Mouse (Mus musculus): ENCODE measurements around the gene 2810408A11Rik. TPM values are rescaled to one million over a fixed set of nuclear protein-coding genes. Genes with fewer than 3 reads are reported as not detected.

Gene 2810408A11Rik
- polyA plus RNA-seq, 1 experiment from 2014 or later: 7.9 TPM

DNA sequence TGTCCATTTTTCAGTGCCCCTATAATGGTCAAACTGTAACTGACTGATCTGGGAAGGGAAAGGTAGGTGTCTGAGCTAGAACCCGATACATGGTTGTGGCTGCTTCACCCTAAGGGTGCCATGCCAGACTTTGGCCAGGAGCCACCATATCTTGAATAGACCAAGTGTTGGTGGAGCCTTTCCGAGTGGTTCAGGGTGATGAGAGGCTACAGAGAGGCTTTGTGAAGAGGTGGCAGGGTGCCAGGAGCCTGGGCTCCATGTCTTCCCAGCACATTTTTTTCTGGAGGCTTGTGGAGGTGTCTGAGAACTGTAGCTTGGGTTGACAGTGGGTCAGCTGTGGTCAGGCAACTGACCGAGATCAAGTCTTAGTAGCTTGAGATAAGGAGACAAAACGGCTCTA is 9.3 kb downstream of the 2810408A11Rik start:
- Histone ChIP-seq H3K36me3 (ENCODE audit: control insufficient read depth, insufficient read depth, low read length) (no peaks in the 10 kb centered on the region), H3K4me3 (ENCODE audit: low read length) (no peak overlapping the region), H3K4me2 (ENCODE audit: low read depth, low read length) (no peak overlapping the region), H3K9me3 (ENCODE audit: control insufficient read depth, low read length) (no peaks in the 10 kb centered on the region), H3K9ac (ENCODE audit: low read length) (no peak overlapping the region), H3K27me3 (ENCODE audit: control insufficient read depth, insufficient read depth, low read depth, low read length) (no peaks in the 10 kb centered on the region), H3K4me1 (replicated peaks; ENCODE audit: control insufficient read depth, insufficient read depth, low read length) (peaks cover 8% of the 10 kb centered on the region), H3K27ac (ENCODE audit: low read length) (no peak overlapping the region)
- ATAC-seq (ENCODE audit: low read depth): peak; percentile 53; the same call in 1 of the 2 replicates
- WGBS: 34% methylated on average over 4 of the region's 4 CpGs

- Histone ChIP-seq H3K27ac (ENCODE audit: low read length) (no peak overlapping the region), H3K4me3 (ENCODE audit: low read length) (no peak overlapping the region), H3K4me2 (ENCODE audit: low read depth, low read length) (no peak overlapping the region), H3K9ac (ENCODE audit: low read length) (no peak overlapping the region), H3K9me3 (ENCODE audit: control insufficient read depth, low read length) (no peaks in the 10 kb centered on the region), H3K27me3 (ENCODE audit: control insufficient read depth, insufficient read depth, low read depth, low read length) (no peaks in the 10 kb centered on the region), H3K4me1 (replicated peaks; ENCODE audit: control insufficient read depth, insufficient read depth, low read length) (peaks cover 11% of the 10 kb centered on the region), H3K36me3 (ENCODE audit: control insufficient read depth, insufficient read depth, low read length) (no peaks in the 10 kb centered on the region)
- 53% methylated on average over 8 of the region's 8 CpGs for WGBS
- peak; percentile 18; the same call in 1 of the 2 replicates for ATAC-seq (ENCODE audit: low read depth)
Observed at GRCm38 (mm10) chr11:69886907-69887635, 13.7 kb downstream of the 2810408A11Rik start.

DNA sequence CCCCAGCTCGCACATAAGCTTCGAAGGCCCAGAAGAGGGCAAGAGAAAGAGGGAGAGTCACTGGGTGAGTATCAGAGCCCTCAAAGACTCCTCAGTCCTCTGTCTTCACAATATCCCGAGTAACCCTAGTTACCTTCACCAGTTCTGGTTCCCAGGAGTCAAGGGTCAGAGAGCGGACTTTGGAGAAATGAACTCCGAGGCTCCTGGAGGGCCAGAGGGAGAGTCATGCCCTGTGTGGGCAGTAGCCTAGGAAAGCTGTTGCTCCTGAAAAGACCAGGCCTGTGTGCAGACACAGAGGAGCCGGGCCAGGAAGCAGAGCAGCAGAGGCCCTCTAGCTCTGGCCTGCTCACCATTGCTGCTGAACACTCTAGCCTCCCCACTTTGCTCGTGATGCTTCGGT is 16.1 kb downstream of the 2810408A11Rik start:
- peak overlapping the region; percentile 66 for H3K27ac ChIP-seq (ENCODE audit: low read length)
- H3K4me2 ChIP-seq (ENCODE audit: low read depth, low read length): peak overlapping the region; percentile 25
- WGBS: 64% methylated on average over 8 of the region's 8 CpGs
- no peak overlapping the region for H3K4me3 ChIP-seq (ENCODE audit: low read length)
- no peaks in the 10 kb centered on the region for H3K9me3 ChIP-seq (ENCODE audit: control insufficient read depth, low read length)
- no peaks in the 10 kb centered on the region for H3K36me3 ChIP-seq (ENCODE audit: control insufficient read depth, insufficient read depth, low read length)
- peaks cover 15% of the 10 kb centered on the region for H3K4me1 ChIP-seq (replicated peaks; ENCODE audit: control insufficient read depth, insufficient read depth, low read length)
- H3K27me3 ChIP-seq (ENCODE audit: control insufficient read depth, insufficient read depth, low read depth, low read length): no peaks in the 10 kb centered on the region
- H3K9ac ChIP-seq (ENCODE audit: low read length): no peak overlapping the region
- ATAC-seq (ENCODE audit: low read depth): no peak

DNA sequence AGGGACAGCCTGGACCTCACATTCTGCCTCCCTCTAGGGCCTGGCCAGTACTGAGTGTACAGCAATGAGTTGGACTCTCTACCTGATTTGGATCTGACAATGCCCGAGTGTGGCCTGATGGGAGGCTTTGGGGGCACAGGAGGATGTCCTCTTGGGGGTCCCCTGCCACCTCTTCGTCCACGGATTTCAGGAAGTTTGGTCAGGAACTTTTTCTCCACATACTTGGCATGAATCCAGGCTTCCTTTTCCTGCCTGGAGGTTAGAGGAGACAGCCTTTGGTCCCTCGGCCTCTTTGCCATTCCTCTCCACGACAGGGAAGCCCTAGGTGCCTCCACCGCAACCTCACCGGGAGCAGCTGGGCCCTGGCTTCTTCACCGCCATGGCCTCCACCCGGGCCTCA is 16.5 kb downstream of the 2810408A11Rik start:
- Histone ChIP-seq H3K9ac (ENCODE audit: low read length) (no peak overlapping the region), H3K4me2 (ENCODE audit: low read depth, low read length) (peak overlapping the region; percentile 25), H3K27me3 (ENCODE audit: control insufficient read depth, insufficient read depth, low read depth, low read length) (no peaks in the 10 kb centered on the region), H3K4me3 (ENCODE audit: low read length) (no peak overlapping the region), H3K27ac (ENCODE audit: low read length) (peak overlapping the region; percentile 66), H3K4me1 (replicated peaks; ENCODE audit: control insufficient read depth, insufficient read depth, low read length) (peaks cover 19% of the 10 kb centered on the region), H3K9me3 (ENCODE audit: control insufficient read depth, low read length) (no peaks in the 10 kb centered on the region), H3K36me3 (ENCODE audit: control insufficient read depth, insufficient read depth, low read length) (no peaks in the 10 kb centered on the region)
- WGBS: 51% methylated on average over 9 of the region's 9 CpGs
- no peak for ATAC-seq (ENCODE audit: low read depth)

DNA sequence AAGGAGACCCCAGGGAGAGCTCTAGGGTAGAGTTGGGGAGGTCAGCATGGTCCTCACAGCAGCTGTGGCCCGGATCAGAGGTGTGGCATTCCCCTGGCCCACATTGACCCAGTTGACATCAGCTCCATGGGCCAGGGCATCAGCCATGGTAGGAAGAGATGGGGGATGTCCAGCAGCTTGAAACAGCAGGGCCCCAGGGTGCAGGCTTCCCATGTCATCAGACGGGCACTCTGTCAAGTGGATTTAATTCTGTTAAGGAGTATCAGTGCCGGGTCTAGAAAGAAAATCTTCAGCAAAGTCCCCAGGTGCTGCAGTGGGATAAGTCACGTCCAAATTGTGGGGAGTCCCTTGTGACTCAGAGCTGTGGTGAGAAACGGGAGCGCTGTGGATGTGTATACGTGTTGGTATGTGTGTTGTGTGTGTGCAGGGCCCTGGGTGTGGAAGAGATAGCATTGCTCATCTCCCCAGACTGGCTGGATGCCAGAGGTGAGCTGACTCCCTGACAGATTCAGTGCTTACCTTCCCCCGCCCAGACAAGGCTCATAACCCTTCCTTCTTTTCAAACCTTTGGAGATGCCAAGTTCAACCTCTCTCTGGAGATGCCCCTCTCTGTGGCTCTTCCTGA is 17.1 kb downstream of the 2810408A11Rik start:
- no peaks in the 10 kb centered on the region for H3K36me3 ChIP-seq (ENCODE audit: control insufficient read depth, insufficient read depth, low read length)
- no peak for ATAC-seq (ENCODE audit: low read depth)
- H3K27ac ChIP-seq (ENCODE audit: low read length): no peak overlapping the region
- H3K27me3 ChIP-seq (ENCODE audit: control insufficient read depth, insufficient read depth, low read depth, low read length): no peaks in the 10 kb centered on the region
- H3K4me2 ChIP-seq (ENCODE audit: low read depth, low read length): no peak overlapping the region
- peaks cover 25% of the 10 kb centered on the region for H3K4me1 ChIP-seq (replicated peaks; ENCODE audit: control insufficient read depth, insufficient read depth, low read length)
- WGBS: 80% methylated on average over 8 of the region's 8 CpGs
- no peaks in the 10 kb centered on the region for H3K9me3 ChIP-seq (ENCODE audit: control insufficient read depth, low read length)
- H3K9ac ChIP-seq (ENCODE audit: low read length): no peak overlapping the region
- H3K4me3 ChIP-seq (ENCODE audit: low read length): no peak overlapping the region

DNA sequence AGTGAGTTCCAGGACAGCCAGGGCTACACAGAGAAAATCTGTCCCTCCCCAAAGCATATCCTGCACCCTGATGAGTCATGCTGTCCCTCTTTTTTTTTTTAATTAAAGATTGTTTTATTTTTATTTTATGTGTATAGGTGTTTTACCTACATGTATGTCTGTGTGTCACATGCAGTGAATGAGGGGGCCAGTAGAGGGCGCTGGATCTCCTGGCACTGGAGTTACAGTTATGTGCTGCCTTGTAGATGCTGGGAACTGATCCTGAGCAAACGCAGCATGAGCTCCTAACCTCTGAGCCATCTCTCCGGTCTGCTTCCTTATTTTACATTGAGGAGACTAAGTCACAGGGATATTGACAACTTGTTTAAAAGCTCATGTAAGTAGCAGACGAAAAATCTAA is 17.7 kb downstream of the 2810408A11Rik start:
- Histone ChIP-seq H3K27ac (ENCODE audit: low read length) (no peak overlapping the region), H3K36me3 (ENCODE audit: control insufficient read depth, insufficient read depth, low read length) (no peaks in the 10 kb centered on the region), H3K9me3 (ENCODE audit: control insufficient read depth, low read length) (no peaks in the 10 kb centered on the region), H3K4me3 (ENCODE audit: low read length) (no peak overlapping the region), H3K4me1 (replicated peaks; ENCODE audit: control insufficient read depth, insufficient read depth, low read length) (peaks cover 28% of the 10 kb centered on the region), H3K9ac (ENCODE audit: low read length) (no peak overlapping the region), H3K4me2 (ENCODE audit: low read depth, low read length) (no peak overlapping the region), H3K27me3 (ENCODE audit: control insufficient read depth, insufficient read depth, low read depth, low read length) (no peaks in the 10 kb centered on the region)
- 64% methylated on average over 4 of the region's 4 CpGs for WGBS
- ATAC-seq (ENCODE audit: low read depth): no peak

DNA sequence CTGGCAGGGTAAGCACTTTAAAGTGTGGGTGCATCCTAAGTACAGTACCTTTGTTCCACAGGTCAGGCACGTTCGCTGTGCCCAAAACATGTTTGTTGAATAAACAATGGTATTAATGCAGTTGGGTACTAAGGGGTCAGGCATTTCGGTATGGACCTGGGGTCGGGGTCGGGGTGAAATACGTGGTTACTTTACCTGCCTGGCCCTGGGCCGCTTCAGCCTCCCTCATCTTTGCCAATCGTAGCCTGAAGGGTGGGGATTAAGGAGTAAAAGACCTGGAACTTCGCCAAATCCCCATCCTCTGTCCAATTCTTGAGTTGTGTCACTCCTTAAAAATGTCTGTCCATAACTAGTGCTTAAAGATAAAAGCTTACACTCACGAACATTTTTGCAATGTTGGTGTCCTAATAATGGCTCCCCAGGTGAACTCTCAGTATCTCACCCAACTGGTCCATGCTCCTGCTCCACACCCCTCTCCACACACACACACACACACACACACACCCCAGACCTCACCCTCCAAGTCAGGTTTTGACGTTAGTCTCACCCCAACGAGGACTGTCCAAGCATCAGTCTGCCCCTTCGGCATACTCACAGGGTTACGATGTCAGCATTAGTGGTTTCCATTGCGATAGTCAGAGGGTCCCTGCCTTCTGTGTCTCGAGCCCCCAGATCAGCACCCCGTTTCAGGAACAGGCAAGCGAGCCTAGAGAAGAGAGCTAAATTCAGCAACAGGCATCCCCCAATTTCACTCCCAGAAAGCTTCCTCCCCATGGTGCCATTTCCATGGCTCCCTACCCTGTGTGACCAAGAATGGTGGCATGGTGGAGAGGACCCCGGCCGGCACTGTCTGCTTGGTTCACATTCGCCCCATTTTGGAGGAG is 18.8 kb downstream of the 2810408A11Rik start:
- peak overlapping the region; percentile 76 for H3K9ac ChIP-seq (ENCODE audit: low read length)
- 52% methylated on average over 21 of the region's 21 CpGs for WGBS
- no peaks in the 10 kb centered on the region for H3K36me3 ChIP-seq (ENCODE audit: control insufficient read depth, insufficient read depth, low read length)
- H3K4me1 ChIP-seq (replicated peaks; ENCODE audit: control insufficient read depth, insufficient read depth, low read length): peaks cover 38% of the 10 kb centered on the region
- ATAC-seq (ENCODE audit: low read depth): no peak
- H3K27ac ChIP-seq (ENCODE audit: low read length): peak overlapping the region; percentile 95
- no peaks in the 10 kb centered on the region for H3K9me3 ChIP-seq (ENCODE audit: control insufficient read depth, low read length)
- no peaks in the 10 kb centered on the region for H3K27me3 ChIP-seq (ENCODE audit: control insufficient read depth, insufficient read depth, low read depth, low read length)
- peak overlapping the region; percentile 87 for H3K4me2 ChIP-seq (ENCODE audit: low read depth, low read length)
- peak overlapping the region; percentile 62 for H3K4me3 ChIP-seq (ENCODE audit: low read length)

GRCm38 (mm10) chr11:69880853-69881603 is 19.8 kb downstream of the 2810408A11Rik start, which contains the start of gene Kctd11:
Kctd11 (minus strand) TSS chr11:69881406.
- WGBS: under 1% methylated on average over 46 of the region's 46 CpGs
- Histone ChIP-seq H3K4me2 (ENCODE audit: low read depth, low read length) (peak within 1 kb of the TSS; percentile 87), H3K9ac (ENCODE audit: low read length) (peak within 1 kb of the TSS; percentile 76), H3K27me3 (ENCODE audit: control insufficient read depth, insufficient read depth, low read depth, low read length) (no peaks in the 10 kb centered on the region), H3K4me1 (replicated peaks; ENCODE audit: control insufficient read depth, insufficient read depth, low read length) (peaks cover 46% of the 10 kb centered on the region), H3K36me3 (ENCODE audit: control insufficient read depth, insufficient read depth, low read length) (no peaks in the 10 kb centered on the region), H3K4me3 (ENCODE audit: low read length) (peak within 1 kb of the TSS; percentile 62), H3K9me3 (ENCODE audit: control insufficient read depth, low read length) (no peaks in the 10 kb centered on the region), H3K27ac (ENCODE audit: low read length) (peak within 1 kb of the TSS; percentile 95)
- peak; percentile 93 for ATAC-seq (ENCODE audit: low read depth)

Measured in lung, embryonic 16.5 days (tissue).